Mouse (Mus musculus): ENCODE data around the gene Cep83. TPM values are rescaled to one million over a fixed set of nuclear protein-coding genes. Genes with fewer than 3 reads are reported as not detected.

Cep83 gene
- total RNA-seq (2014; rRNA removed) (10.8 and 15.4 TPM in 2 replicates), polyA plus RNA-seq (2015; fragmentation: Nextera tagmentation; extraction: Ambion mirVana) (17.5 and 19.2 TPM in 2 replicates)

GRCm38 (mm10) chr10:94688420-94689175 is at the start of gene Cep83:
TSS of gene Cep83 (plus strand) at chr10:94688654.
- peak; percentile 99 for ATAC-seq
- no peak for TF ChIP-seq CTCF (IDR thresholded peaks at IDR 0.05; ENCODE audit: low read depth)

GRCm38 (mm10) chr10:94639281-94639680 is 49.2 kb upstream of the Cep83 start:
- ATAC-seq (no peak), DNase-seq (ENCODE audit: low spot score) (no peak)
- Histone ChIP-seq H3K4me3 (ENCODE audit: low read length) (no peak overlapping the region), H3K27me3 (ENCODE audit: insufficient read depth, low read length) (no peaks in the 10 kb centered on the region), H3K4me1 (ENCODE audit: insufficient read depth, low read length) (no peaks in the 10 kb centered on the region), H3K27ac (no peak overlapping the region), H3K9ac (replicated peaks; ENCODE audit: low read length) (no peak overlapping the region), H3K4me2 (ENCODE audit: low read depth, low read length) (no peak overlapping the region), H3K36me3 (ENCODE audit: insufficient read depth, low read length) (no peaks in the 10 kb centered on the region), H3K9me3 (ENCODE audit: low read length) (no peaks in the 10 kb centered on the region)
- WGBS: 83% methylated on average over 5 of the region's 5 CpGs
- no peak for TF ChIP-seq CTCF (IDR thresholded peaks at IDR 0.05; ENCODE audit: low read depth)

More at GRCm38 (mm10) chr10:94688420-94689175, at the start of gene Cep83:
- Histone ChIP-seq H3K4me3 (ENCODE audit: low read length) (peak within 1 kb of the TSS; percentile 95), H3K27ac (peak within 1 kb of the TSS; percentile 91), H3K4me2 (ENCODE audit: low read depth, low read length) (peak within 1 kb of the TSS; percentile 94), H3K9ac (replicated peaks; ENCODE audit: low read length) (peak within 1 kb of the TSS; percentile 96), H3K9me3 (ENCODE audit: low read length) (no peaks in the 10 kb centered on the region), H3K4me1 (ENCODE audit: insufficient read depth, low read length) (peaks cover 6% of the 10 kb centered on the region; the same call in 1 of the 2 replicates), H3K36me3 (ENCODE audit: insufficient read depth, low read length) (no peaks in the 10 kb centered on the region), H3K27me3 (ENCODE audit: insufficient read depth, low read length) (no peaks in the 10 kb centered on the region)
- peak; percentile 96 for DNase-seq (ENCODE audit: low spot score)
- under 1% methylated on average over 60 of the region's 86 CpGs for WGBS

GRCm38 (mm10) chr10:94640067-94640466 is 48.4 kb upstream of the Cep83 start:
- no peak overlapping the region for H3K4me3 ChIP-seq (ENCODE audit: low read length)
- 77% methylated on average over 5 of the region's 5 CpGs for WGBS
- no peak overlapping the region for H3K4me2 ChIP-seq (ENCODE audit: low read depth, low read length)
- DNase-seq (ENCODE audit: low spot score): no peak
- H3K9ac ChIP-seq (replicated peaks; ENCODE audit: low read length): no peak overlapping the region
- no peak overlapping the region for H3K27ac ChIP-seq
- TF ChIP-seq CTCF (IDR thresholded peaks at IDR 0.05; ENCODE audit: low read depth): no peak
- H3K27me3 ChIP-seq (ENCODE audit: insufficient read depth, low read length): no peaks in the 10 kb centered on the region
- H3K9me3 ChIP-seq (ENCODE audit: low read length): no peaks in the 10 kb centered on the region
- ATAC-seq: no peak
- H3K36me3 ChIP-seq (ENCODE audit: insufficient read depth, low read length): no peaks in the 10 kb centered on the region
- no peaks in the 10 kb centered on the region for H3K4me1 ChIP-seq (ENCODE audit: insufficient read depth, low read length)

GRCm38 (mm10) chr10:94664036-94664435 is 24.4 kb upstream of the Cep83 start:
- H3K9me3 ChIP-seq (ENCODE audit: low read length): no peaks in the 10 kb centered on the region
- H3K4me2 ChIP-seq (ENCODE audit: low read depth, low read length): no peak overlapping the region
- WGBS: 74% methylated on average over 3 of the region's 3 CpGs
- no peak overlapping the region for H3K27ac ChIP-seq
- no peak for DNase-seq (ENCODE audit: low spot score)
- no peaks in the 10 kb centered on the region for H3K36me3 ChIP-seq (ENCODE audit: insufficient read depth, low read length)
- no peak overlapping the region for H3K9ac ChIP-seq (replicated peaks; ENCODE audit: low read length)
- no peak for TF ChIP-seq CTCF (IDR thresholded peaks at IDR 0.05; ENCODE audit: low read depth)
- ATAC-seq: no peak
- no peak overlapping the region for H3K4me3 ChIP-seq (ENCODE audit: low read length)
- no peaks in the 10 kb centered on the region for H3K4me1 ChIP-seq (ENCODE audit: insufficient read depth, low read length)
- H3K27me3 ChIP-seq (ENCODE audit: insufficient read depth, low read length): no peaks in the 10 kb centered on the region

GRCm38 (mm10) chr10:94664455-94664854 is 24.0 kb upstream of the Cep83 start:
- H3K36me3 ChIP-seq (ENCODE audit: insufficient read depth, low read length): no peaks in the 10 kb centered on the region
- no peak overlapping the region for H3K4me3 ChIP-seq (ENCODE audit: low read length)
- H3K27ac ChIP-seq: no peak overlapping the region
- no peak for TF ChIP-seq CTCF (IDR thresholded peaks at IDR 0.05; ENCODE audit: low read depth)
- 93% methylated on average over 7 of the region's 7 CpGs for WGBS
- H3K27me3 ChIP-seq (ENCODE audit: insufficient read depth, low read length): no peaks in the 10 kb centered on the region
- no peak overlapping the region for H3K9ac ChIP-seq (replicated peaks; ENCODE audit: low read length)
- no peaks in the 10 kb centered on the region for H3K4me1 ChIP-seq (ENCODE audit: insufficient read depth, low read length)
- H3K4me2 ChIP-seq (ENCODE audit: low read depth, low read length): no peak overlapping the region
- DNase-seq (ENCODE audit: low spot score) (no peak), ATAC-seq (no peak)
- H3K9me3 ChIP-seq (ENCODE audit: low read length): no peaks in the 10 kb centered on the region

GRCm38 (mm10) chr10:94668147-94668546 is 20.3 kb upstream of the Cep83 start:
- Histone ChIP-seq H3K4me2 (ENCODE audit: low read depth, low read length) (no peak overlapping the region), H3K27me3 (ENCODE audit: insufficient read depth, low read length) (no peaks in the 10 kb centered on the region), H3K9me3 (ENCODE audit: low read length) (no peaks in the 10 kb centered on the region), H3K27ac (no peak overlapping the region), H3K4me3 (ENCODE audit: low read length) (no peak overlapping the region), H3K9ac (replicated peaks; ENCODE audit: low read length) (no peak overlapping the region), H3K36me3 (ENCODE audit: insufficient read depth, low read length) (no peaks in the 10 kb centered on the region), H3K4me1 (ENCODE audit: insufficient read depth, low read length) (no peaks in the 10 kb centered on the region)
- ATAC-seq: no peak
- TF ChIP-seq CTCF (IDR thresholded peaks at IDR 0.05; ENCODE audit: low read depth): no peak
- DNase-seq (ENCODE audit: low spot score): no peak

All from hindbrain, postnatal 0 days (tissue).